Mouse (Mus musculus): ENCODE results near the gene Olfr1457.

- no peak for TF ChIP-seq CTCF (IDR thresholded peaks at IDR 0.05; ENCODE audit: extremely low read depth, insufficient read depth, low read length)
- no peak for TF ChIP-seq POLR2A (IDR thresholded peaks at IDR 0.05; ENCODE audit: extremely low read depth, insufficient read depth, low read length)
Measured at GRCm38 (mm10) chr19:13106675-13107074, 9.0 kb upstream of the Olfr1457 start, which contains the start of gene Olfr1458.
